Mouse (Mus musculus) kidney, embryonic 16.5 days (tissue): Measurements from ENCODE around the gene Ubqln3. TPM values are rescaled to one million over a fixed set of nuclear protein-coding genes. Genes with fewer than 3 reads are reported as not detected.

Experiments
- ATAC-seq: fragments of 200-750 bp; cut with Nextera tagmentation; 2 replicates; pipeline ENCODE4 v1.8.0; 2017; ENCODE audit warnings: moderate TSS enrichment; ENCODE audit not compliant: low FRiP score, low TSS enrichment
- H3K27ac ChIP-seq: fragments of 300-500 bp; sonication (generic); 2 replicates; pipeline ENCODE4 v1.5.1; 2014; ENCODE audit warnings: low read length
- H3K27me3 ChIP-seq: fragments of 300-500 bp; sonication (generic); 2 replicates; pipeline ENCODE4 v1.6.1; 2014; ENCODE audit warnings: low read length, control low read depth, mixed read lengths; ENCODE audit not compliant: insufficient read depth
- H3K36me3 ChIP-seq: fragments of 300-500 bp; sonication (generic); 2 replicates; pipeline ENCODE4 v1.6.1; 2014; ENCODE audit warnings: low read length, control low read depth, mixed read lengths; ENCODE audit not compliant: insufficient read depth
- H3K4me1 ChIP-seq: fragments of 300-500 bp; sonication (generic); 2 replicates; pipeline ENCODE4 v1.6.1; 2014; ENCODE audit warnings: low read length, control low read depth, mixed read lengths; ENCODE audit not compliant: insufficient read depth
- H3K4me2 ChIP-seq: fragments of 300-500 bp; sonication (generic); replicated peaks from 2 replicates; pipeline ENCODE4 v1.6.1; 2014; ENCODE audit warnings: low read depth, low read length
- H3K4me3 ChIP-seq: fragments of 300-500 bp; sonication (generic); 2 replicates; pipeline ENCODE4 v1.5.1; 2014; ENCODE audit warnings: mild to moderate bottlenecking, low read length
- H3K9ac ChIP-seq: fragments of 300-500 bp; sonication (generic); replicated peaks from 2 replicates; pipeline ENCODE4 v1.6.1; 2014; ENCODE audit warnings: low read length
- H3K9me3 ChIP-seq: fragments of 300-500 bp; sonication (generic); 2 replicates; pipeline ENCODE4 v1.6.1; 2016; ENCODE audit warnings: low read length, control low read depth
- whole genome bisulfite sequencing: fragments of 180-500 bp; shearing (Covaris S2); extraction: QIAGEN DNeasy Blood & Tissue Kit; methylation state at CpG from one replicate; pipeline ENCODE4 v1.1.7; 2014; 5-methylcytosine and 5-hydroxymethylcytosine counted together
- polyA plus RNA-seq: library from polyadenylated mRNA; unstranded; fragments of >200 nt; fragmentation: Nextera tagmentation; extraction: Ambion mirVana; gene quantifications from 2 replicates; pipeline ENCODE4 v1.2.1, GENCODE M21; 2015

Gene Ubqln3
- polyA plus RNA-seq, 1 experiment from 2014 or later = not detected

- no peak within 1 kb of the TSS for H3K4me3 ChIP-seq
- no peak within 1 kb of the TSS for H3K9ac ChIP-seq
- WGBS = 91% methylated on average over 5 of the region's 5 CpGs
- H3K4me2 ChIP-seq = no peak within 1 kb of the TSS
- H3K27ac ChIP-seq = no peak within 1 kb of the TSS
- no peaks in the 10 kb centered on the region for H3K27me3 ChIP-seq
- no peaks in the 10 kb centered on the region for H3K9me3 ChIP-seq
- no peaks in the 10 kb centered on the region for H3K36me3 ChIP-seq
- no peaks in the 10 kb centered on the region for H3K4me1 ChIP-seq
- no peak for ATAC-seq
Observed at GRCm38 (mm10) chr7:104129726-104130125, 13.4 kb downstream of the Ubqln3 start, which contains the start of gene Ubqln5. Gene Ubqln5, minus strand, starts transcription at chr7:104129826.

- Histone ChIP-seq H3K4me3 (no peak within 1 kb of the TSS), H3K4me1 (no peaks in the 10 kb centered on the region), H3K9ac (no peak within 1 kb of the TSS), H3K4me2 (no peak within 1 kb of the TSS), H3K9me3 (no peaks in the 10 kb centered on the region), H3K27ac (no peak within 1 kb of the TSS), H3K27me3 (no peaks in the 10 kb centered on the region), H3K36me3 (no peaks in the 10 kb centered on the region)
- no peak for ATAC-seq
Observed at GRCm38 (mm10) chr7:104104757-104104972, 38.4 kb downstream of the Ubqln3 start, which contains the start of gene Olfr646. Gene Olfr646, plus strand, starts transcription at chr7:104104873.

- no peak for ATAC-seq
- WGBS = 41% methylated on average over 4 of the region's 4 CpGs
- Histone ChIP-seq H3K27ac (no peak overlapping the region), H3K27me3 (no peaks in the 10 kb centered on the region), H3K36me3 (no peaks in the 10 kb centered on the region), H3K4me1 (no peaks in the 10 kb centered on the region), H3K9ac (no peak overlapping the region), H3K4me3 (no peak overlapping the region), H3K9me3 (no peaks in the 10 kb centered on the region), H3K4me2 (no peak overlapping the region)
Observed at GRCm38 (mm10) chr7:104103913-104104756, 38.9 kb downstream of the Ubqln3 start.

Other genes starting within 250 kb of the Ubqln3 start
- not detected in 2 replicates for gene Olfr64, start 248.8 kb downstream of the Ubqln3 start, polyA plus RNA-seq
- not detected in 2 replicates for gene Olfr65, start 239.8 kb downstream of the Ubqln3 start, polyA plus RNA-seq
- not detected in 2 replicates for gene Olfr631, start 214.5 kb downstream of the Ubqln3 start, polyA plus RNA-seq
- not detected in 2 replicates for gene Olfr632, start 208.9 kb downstream of the Ubqln3 start, polyA plus RNA-seq
- not detected in 2 replicates for gene Olfr633, start 198.8 kb downstream of the Ubqln3 start, polyA plus RNA-seq
- 0.01 TPM in 2 replicates for gene Olfr635, start 172.1 kb downstream of the Ubqln3 start, polyA plus RNA-seq
- gene Olfr638, start 144.5 kb downstream of the Ubqln3 start, polyA plus RNA-seq = not detected in 2 replicates
- not detected in 2 replicates for gene Olfr639, start 126.0 kb downstream of the Ubqln3 start, polyA plus RNA-seq
- not detected in 2 replicates for gene Olfr640, start 117.7 kb downstream of the Ubqln3 start, polyA plus RNA-seq
- gene Olfr641, start 107.8 kb downstream of the Ubqln3 start, polyA plus RNA-seq = not detected in 2 replicates
- not detected in 2 replicates for gene Olfr642, start 90.6 kb downstream of the Ubqln3 start, polyA plus RNA-seq
- gene 4930516K23Rik, start 81.8 kb downstream of the Ubqln3 start, polyA plus RNA-seq = not detected in 2 replicates
- gene Olfr644, start 71.4 kb downstream of the Ubqln3 start, polyA plus RNA-seq = not detected in 2 replicates
- not detected in 2 replicates for gene Olfr645, start 57.8 kb downstream of the Ubqln3 start, polyA plus RNA-seq
- gene Olfr646, start 38.4 kb downstream of the Ubqln3 start, polyA plus RNA-seq = not detected in 2 replicates
- not detected in 2 replicates for gene Ubqln5, start 13.5 kb downstream of the Ubqln3 start, polyA plus RNA-seq
- gene Olfr643, start 5.9 kb downstream of the Ubqln3 start, polyA plus RNA-seq = not detected in 2 replicates
- gene Ubqlnl, start 7.3 kb upstream of the Ubqln3 start, polyA plus RNA-seq = not detected in 2 replicates
- gene Olfm5, start 21.6 kb upstream of the Ubqln3 start, polyA plus RNA-seq = not detected in 2 replicates
- gene Olfr648, start 40.1 kb upstream of the Ubqln3 start, polyA plus RNA-seq = 0.15 and 0.19 TPM in 2 replicates
- not detected in 2 replicates for gene Olfr649, start 52.7 kb upstream of the Ubqln3 start, polyA plus RNA-seq
- gene Trim6, start 75.5 kb upstream of the Ubqln3 start, polyA plus RNA-seq = 2.3 and 2.6 TPM in 2 replicates
- gene Trim34a, start 101.2 kb upstream of the Ubqln3 start, polyA plus RNA-seq = 1.9 and 2.5 TPM in 2 replicates
- gene Trim5, start 144.8 kb upstream of the Ubqln3 start, polyA plus RNA-seq = 0.22 and 0.37 TPM in 2 replicates
- gene Trim12a, start 172.2 kb upstream of the Ubqln3 start, polyA plus RNA-seq = 6.1 TPM in 2 replicates
- gene Trim34b, start 186.2 kb upstream of the Ubqln3 start, polyA plus RNA-seq = 0.27 TPM in 1 of 2 replicates, not detected in the other
- gene Trim12c, start 210.1 kb upstream of the Ubqln3 start, polyA plus RNA-seq = 2.8 and 3.0 TPM in 2 replicates
- 0.09 and 0.12 TPM in 2 replicates for gene Trim30b, start 226.6 kb upstream of the Ubqln3 start, polyA plus RNA-seq